Mouse (Mus musculus) CD4-positive, CD25-positive, alpha-beta regulatory T cell, adult 4 months (primary cell): Measurements from ENCODE around the gene Olfr924. TPM values are rescaled to one million over a fixed set of nuclear protein-coding genes. Genes with fewer than 3 reads are reported as not detected.
"Not testable (repeated sequence)": the region's sequence is repeated elsewhere in the genome, so short reads cannot be mapped to it uniquely, and the experiment has no call there.

ENCODE experiments used
- ATAC-seq: one replicate; pipeline ENCODE4 v1.8.0; 2017
- polyA plus RNA-seq, 2 experiments: library from polyadenylated mRNA; unstranded; fragments of 100-300 nt; shearing (Covaris generic); gene quantifications; one replicate each; pipeline ENCODE4 v1.2.1; 2017

The Olfr924 gene
- not detected for polyA plus RNA-seq

DNA sequence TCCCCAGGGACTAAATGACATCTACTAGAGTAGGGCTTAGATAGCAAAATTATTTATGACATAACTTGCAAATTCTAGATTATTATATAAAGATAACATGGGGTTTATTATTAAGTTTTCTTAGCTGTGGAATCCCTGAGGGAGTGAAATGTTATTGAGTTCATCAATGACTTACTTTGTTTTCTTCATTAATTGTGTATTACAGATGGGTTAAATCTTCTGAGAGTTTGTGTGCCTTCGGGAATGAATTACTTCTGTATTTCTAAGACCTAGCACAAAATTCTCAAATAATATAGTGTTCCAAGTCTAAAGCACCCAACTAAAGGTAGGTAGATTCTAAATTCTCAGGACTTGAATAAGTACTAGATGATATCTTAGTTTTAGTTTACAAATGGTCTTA, at the start of gene Olfr924:
TSS of gene Olfr924 (plus strand) at position 301 of the 400 bp plus-strand sequence.
- no peak for ATAC-seq

DNA sequence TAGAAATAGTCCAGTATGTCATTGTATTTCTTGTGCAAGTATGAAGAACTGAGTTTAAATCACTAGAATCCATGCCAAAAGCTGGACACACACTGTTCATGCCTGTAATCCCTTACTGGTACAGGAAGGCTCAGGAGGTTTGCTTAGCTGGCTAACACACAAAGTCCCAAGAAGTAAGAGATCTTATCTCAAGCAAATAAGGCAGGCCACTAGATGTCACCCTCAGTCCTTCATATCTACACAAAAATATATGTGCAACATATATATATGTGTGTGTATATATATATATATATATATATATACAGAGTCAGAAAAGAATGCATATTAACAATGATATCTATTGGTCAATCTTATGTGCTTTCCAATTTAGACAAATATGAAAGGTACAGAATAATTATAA, 38.6 kb upstream of the Olfr924 start:
- ATAC-seq = no peak

DNA sequence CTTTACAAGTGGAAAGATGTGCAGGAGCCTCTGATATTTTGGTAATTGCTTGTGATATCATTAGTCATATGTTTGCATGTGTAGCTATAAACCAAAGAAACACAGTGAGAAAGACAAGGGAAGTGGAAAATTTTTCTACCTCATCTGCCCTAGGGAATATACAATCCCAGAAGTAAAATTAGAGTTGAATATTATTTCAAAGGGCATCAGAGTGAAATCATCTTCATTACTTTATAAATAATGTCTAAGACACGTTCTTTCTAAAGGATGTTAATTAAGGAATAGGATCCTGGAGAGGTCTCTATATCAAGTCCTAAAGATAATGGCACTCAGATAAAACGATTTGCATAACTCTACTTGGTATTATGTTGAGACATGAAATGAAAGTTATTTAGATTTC, 29.9 kb upstream of the Olfr924 start, which contains the start of gene Olfr922:
TSS of gene Olfr922 (plus strand) at position 301 of the 400 bp plus-strand sequence.
- no peak for ATAC-seq

DNA sequence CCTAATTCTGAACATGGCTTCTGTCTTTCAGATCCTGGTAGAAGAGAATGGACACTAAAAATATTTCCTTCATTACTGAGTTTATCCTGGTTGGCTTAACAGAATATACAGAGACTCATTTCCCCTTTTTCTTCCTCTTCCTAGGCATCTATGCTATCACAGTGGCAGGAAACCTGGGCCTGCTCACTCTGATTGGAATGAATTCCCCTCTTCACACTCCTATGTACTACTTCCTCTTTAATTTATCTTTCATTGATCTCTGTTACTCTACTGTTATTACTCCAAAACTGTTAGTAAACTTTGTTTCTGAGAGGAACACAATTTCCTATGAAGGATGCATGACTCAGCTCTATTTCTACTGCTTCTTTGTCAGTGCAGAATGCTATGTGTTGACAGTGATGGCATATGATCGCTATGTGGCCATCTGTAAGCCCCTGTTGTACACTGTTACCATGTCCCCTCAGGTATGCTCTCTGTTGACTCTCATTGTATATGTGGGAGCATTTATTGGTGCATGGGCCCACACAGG, 28.7 kb upstream of the Olfr924 start:
- ATAC-seq = no peak

DNA sequence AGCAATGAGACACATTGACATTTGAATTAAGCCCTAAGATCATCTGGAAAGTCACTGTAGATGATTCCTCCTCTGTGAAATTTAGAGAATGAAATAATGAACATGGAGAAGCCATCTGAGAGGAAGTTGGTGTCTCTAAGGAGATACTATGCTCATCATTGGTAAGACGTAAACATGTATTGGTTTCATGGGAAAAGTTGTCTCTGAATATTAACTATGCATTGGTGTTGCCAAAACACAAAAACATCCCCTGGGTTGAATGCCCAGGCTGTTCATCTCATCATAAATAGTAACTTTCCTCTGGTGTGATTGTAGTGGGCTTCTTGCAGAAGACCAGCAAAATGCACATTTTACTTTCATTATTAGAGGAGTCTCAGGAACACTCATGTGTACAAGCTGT, 18.0 kb upstream of the Olfr924 start, which contains the start of gene Olfr923:
TSS of gene Olfr923 (plus strand) at position 301 of the 400 bp plus-strand sequence.
- no peak for ATAC-seq

DNA sequence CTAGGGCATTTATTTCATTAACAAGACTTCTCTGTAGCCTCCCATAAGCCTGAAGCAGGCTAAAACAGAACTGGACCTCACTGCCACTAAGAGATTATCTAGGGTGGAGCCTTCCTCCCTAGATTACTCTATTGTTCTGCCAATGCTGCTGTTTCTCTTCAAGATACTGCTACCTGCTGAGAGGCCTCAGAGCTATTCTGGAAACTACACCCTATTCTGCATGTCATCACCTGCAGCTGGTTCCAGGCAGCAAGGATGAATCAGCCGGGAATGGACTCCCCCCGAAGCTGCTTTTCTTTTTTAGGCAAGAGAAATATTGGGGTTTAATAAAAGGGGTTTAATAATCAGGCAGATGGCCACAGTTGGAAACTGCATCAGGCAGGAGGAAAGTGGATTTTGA, 11.2 kb upstream of the Olfr924 start:
- no peak for ATAC-seq

DNA sequence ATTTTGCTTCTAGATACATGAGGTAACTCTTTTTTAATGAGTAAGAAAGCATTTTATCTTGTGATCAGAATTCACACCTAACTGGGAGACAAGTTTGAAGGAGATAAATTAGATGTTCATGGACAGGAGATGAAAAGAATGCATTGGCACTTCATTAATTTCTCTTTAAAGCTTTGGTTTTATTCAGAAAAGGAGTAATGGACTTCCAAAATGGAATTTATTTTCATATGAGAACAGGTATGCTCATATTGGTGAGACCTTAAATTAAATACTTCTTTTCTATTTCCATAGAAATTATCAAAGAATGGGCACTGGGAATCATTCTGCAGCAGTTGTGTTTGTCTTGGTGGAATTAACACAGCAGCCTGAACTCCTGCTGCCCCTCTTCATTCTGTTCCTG, 10.5 kb downstream of the Olfr924 start, which contains the start of gene Olfr26:
TSS of gene Olfr26 (plus strand) at position 301 of the 400 bp plus-strand sequence.
- no peak for ATAC-seq

DNA sequence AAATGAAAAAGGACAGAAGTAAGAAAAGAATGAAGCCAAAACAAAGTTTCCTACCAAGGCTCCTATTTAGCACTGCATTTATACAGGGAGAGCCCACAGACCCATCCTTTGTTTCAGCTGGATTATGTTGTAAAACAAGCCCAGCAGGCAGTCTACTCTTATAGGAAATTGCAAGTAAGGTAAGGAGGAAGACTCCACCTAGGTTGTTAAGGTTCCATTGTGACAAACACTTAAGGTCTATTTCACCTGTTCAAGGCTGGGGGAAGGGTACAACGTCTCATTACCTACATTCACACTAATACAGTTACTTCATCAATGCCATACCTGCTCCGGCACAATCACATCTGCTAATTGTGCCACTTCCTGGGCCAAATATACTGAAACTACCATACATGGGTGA, 30.6 kb downstream of the Olfr924 start:
- ATAC-seq = not testable (repeated sequence)

DNA sequence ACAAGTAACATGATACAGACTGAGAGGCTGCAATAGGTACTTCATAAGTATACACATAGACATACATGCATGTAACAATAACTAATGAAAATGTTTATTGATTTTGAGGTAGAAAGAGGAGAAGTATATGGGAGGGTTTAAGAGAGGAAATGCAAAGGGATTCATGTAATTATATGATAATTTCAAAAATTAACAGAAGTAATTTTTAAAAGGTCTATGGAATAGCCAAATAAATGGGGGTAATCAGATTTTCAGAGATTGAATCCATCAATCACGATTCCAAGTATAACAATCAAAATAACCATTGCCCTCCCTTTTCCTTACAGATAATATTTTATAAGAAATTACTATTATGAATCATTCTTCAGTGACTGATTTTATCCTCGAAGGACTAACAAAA, 32.6 kb downstream of the Olfr924 start, which contains the start of gene Olfr926:
TSS of gene Olfr926 (plus strand) at position 301 of the 400 bp plus-strand sequence.
- no peak for ATAC-seq

Other genes starting within 250 kb of the Olfr924 start
- not detected for gene Olfr914, start 239.3 kb upstream of the Olfr924 start, polyA plus RNA-seq
- under 1 TPM in 1 of 2 experiments, not detected in 1; 0.11 TPM for gene Olfr916, start 184.6 kb upstream of the Olfr924 start, polyA plus RNA-seq
- gene Olfr917, start 178.6 kb upstream of the Olfr924 start, polyA plus RNA-seq = not detected
- under 1 TPM in 1 of 2 experiments, not detected in 1; 0.08 TPM for gene Olfr918, start 169.8 kb upstream of the Olfr924 start, polyA plus RNA-seq
- gene Olfr919, start 140.8 kb upstream of the Olfr924 start, polyA plus RNA-seq = not detected
- gene Vwa5a, start 126.2 kb upstream of the Olfr924 start, polyA plus RNA-seq = 10 to 100 TPM; 26.5 to 31.3 TPM
- gene Olfr920, start 92.2 kb upstream of the Olfr924 start, polyA plus RNA-seq = under 1 TPM; 0.09 to 0.23 TPM
- not detected for gene Olfr921, start 71.4 kb upstream of the Olfr924 start, polyA plus RNA-seq
- not detected for gene Olfr922, start 29.8 kb upstream of the Olfr924 start, polyA plus RNA-seq
- gene Olfr923, start 17.9 kb upstream of the Olfr924 start, polyA plus RNA-seq = not detected
- not detected for gene Olfr26, start 10.6 kb downstream of the Olfr924 start, polyA plus RNA-seq
- gene Olfr926, start 32.7 kb downstream of the Olfr924 start, polyA plus RNA-seq = not detected
- gene Olfr930, start 85.4 kb downstream of the Olfr924 start, polyA plus RNA-seq = not detected
- gene Olfr933, start 127.9 kb downstream of the Olfr924 start, polyA plus RNA-seq = not detected
- not detected for gene Olfr934, start 143.9 kb downstream of the Olfr924 start, polyA plus RNA-seq
- gene Olfr935, start 155.2 kb downstream of the Olfr924 start, polyA plus RNA-seq = not detected
- gene Olfr146, start 178.9 kb downstream of the Olfr924 start, polyA plus RNA-seq = not detected
- not detected for gene Olfr937, start 220.5 kb downstream of the Olfr924 start, polyA plus RNA-seq
- not detected for gene Olfr938, start 234.4 kb downstream of the Olfr924 start, polyA plus RNA-seq